Mouse (Mus musculus): ENCODE data around the gene Snrpd3. TPM values are rescaled to one million over a fixed set of nuclear protein-coding genes. Genes with fewer than 3 reads are reported as not detected.
A peak's percentile ranks its signal among the peaks of the same experiment; 100 is the strongest.

The Snrpd3 gene
- polyA plus RNA-seq, 1 experiment = not detected

GRCm38 (mm10) chr10:75511060-75511459 is 6.3 kb upstream of the Snrpd3 start:
- Histone ChIP-seq H3K4me1 (ENCODE audit: control insufficient read depth, insufficient read depth, low read length) (no peaks in the 10 kb centered on the region), H3K4me3 (ENCODE audit: insufficient read depth, low read depth, low read length) (no peak overlapping the region), H3K27ac (ENCODE audit: insufficient read depth, low read depth, low read length) (no peak overlapping the region)
- no peak for TF ChIP-seq CTCF (IDR thresholded peaks at IDR 0.05; ENCODE audit: insufficient read depth, low read depth, low read length)
- TF ChIP-seq POLR2A (IDR thresholded peaks at IDR 0.05; ENCODE audit: insufficient read depth, low read depth, low read length) = no peak
- 93% methylated on average over 9 of the region's 9 CpGs for WGBS

- no peak overlapping the region for H3K27ac ChIP-seq (ENCODE audit: insufficient read depth, low read depth, low read length)
- no peaks in the 10 kb centered on the region for H3K4me1 ChIP-seq (ENCODE audit: control insufficient read depth, insufficient read depth, low read length)
- H3K4me3 ChIP-seq (ENCODE audit: insufficient read depth, low read depth, low read length) = no peak overlapping the region
- 89% methylated on average over 7 of the region's 7 CpGs for WGBS
- TF ChIP-seq POLR2A (IDR thresholded peaks at IDR 0.05; ENCODE audit: insufficient read depth, low read depth, low read length) (no peak), CTCF (IDR thresholded peaks at IDR 0.05; ENCODE audit: insufficient read depth, low read depth, low read length) (no peak)
Measured at GRCm38 (mm10) chr10:75511897-75512296, 5.5 kb upstream of the Snrpd3 start.

GRCm38 (mm10) chr10:75512796-75513195 is 4.6 kb upstream of the Snrpd3 start:
- TF ChIP-seq POLR2A (IDR thresholded peaks at IDR 0.05; ENCODE audit: insufficient read depth, low read depth, low read length) (no peak), CTCF (IDR thresholded peaks at IDR 0.05; ENCODE audit: insufficient read depth, low read depth, low read length) (no peak)
- Histone ChIP-seq H3K4me1 (ENCODE audit: control insufficient read depth, insufficient read depth, low read length) (no peaks in the 10 kb centered on the region), H3K27ac (ENCODE audit: insufficient read depth, low read depth, low read length) (no peak overlapping the region), H3K4me3 (ENCODE audit: insufficient read depth, low read depth, low read length) (no peak overlapping the region)
- 84% methylated on average over 7 of the region's 7 CpGs for WGBS

- TF ChIP-seq POLR2A (IDR thresholded peaks at IDR 0.05; ENCODE audit: insufficient read depth, low read depth, low read length) = no peak
- no peak for TF ChIP-seq CTCF (IDR thresholded peaks at IDR 0.05; ENCODE audit: insufficient read depth, low read depth, low read length)
- 94% methylated on average over 8 of the region's 8 CpGs for WGBS
- Histone ChIP-seq H3K27ac (ENCODE audit: insufficient read depth, low read depth, low read length) (no peak overlapping the region), H3K4me1 (ENCODE audit: control insufficient read depth, insufficient read depth, low read length) (no peaks in the 10 kb centered on the region), H3K4me3 (ENCODE audit: insufficient read depth, low read depth, low read length) (no peak overlapping the region)
Measured at GRCm38 (mm10) chr10:75513306-75514067, 3.9 kb upstream of the Snrpd3 start.

- TF ChIP-seq CTCF (IDR thresholded peaks at IDR 0.05; ENCODE audit: insufficient read depth, low read depth, low read length) (no peak), POLR2A (IDR thresholded peaks at IDR 0.05; ENCODE audit: insufficient read depth, low read depth, low read length) (no peak)
- 84% methylated on average over 7 of the region's 7 CpGs for WGBS
- peaks cover 4% of the 10 kb centered on the region; the same call in 1 of the 2 replicates for H3K4me1 ChIP-seq (ENCODE audit: control insufficient read depth, insufficient read depth, low read length)
- no peak overlapping the region for H3K4me3 ChIP-seq (ENCODE audit: insufficient read depth, low read depth, low read length)
- no peak overlapping the region for H3K27ac ChIP-seq (ENCODE audit: insufficient read depth, low read depth, low read length)
Measured at GRCm38 (mm10) chr10:75514361-75514760, 3.0 kb upstream of the Snrpd3 start.

- Histone ChIP-seq H3K4me3 (ENCODE audit: insufficient read depth, low read depth, low read length) (no peak overlapping the region), H3K27ac (ENCODE audit: insufficient read depth, low read depth, low read length) (no peak overlapping the region), H3K4me1 (ENCODE audit: control insufficient read depth, insufficient read depth, low read length) (peaks cover 4% of the 10 kb centered on the region; the same call in 1 of the 2 replicates)
- no peak for TF ChIP-seq CTCF (IDR thresholded peaks at IDR 0.05; ENCODE audit: insufficient read depth, low read depth, low read length)
- no peak for TF ChIP-seq POLR2A (IDR thresholded peaks at IDR 0.05; ENCODE audit: insufficient read depth, low read depth, low read length)
- 80% methylated on average over 4 of the region's 4 CpGs for WGBS
Measured at GRCm38 (mm10) chr10:75515216-75516037, 1.9 kb upstream of the Snrpd3 start.

- 23% methylated on average over 8 of the region's 8 CpGs for WGBS
- Histone ChIP-seq H3K27ac (ENCODE audit: insufficient read depth, low read depth, low read length) (peak overlapping the region; percentile 87; the same call in 1 of the 2 replicates), H3K4me3 (ENCODE audit: insufficient read depth, low read depth, low read length) (peak overlapping the region; percentile 83), H3K4me1 (ENCODE audit: control insufficient read depth, insufficient read depth, low read length) (peaks cover 4% of the 10 kb centered on the region; the same call in 1 of the 2 replicates)
- TF ChIP-seq CTCF (IDR thresholded peaks at IDR 0.05; ENCODE audit: insufficient read depth, low read depth, low read length) (no peak), POLR2A (IDR thresholded peaks at IDR 0.05; ENCODE audit: insufficient read depth, low read depth, low read length) (no peak)
Measured at GRCm38 (mm10) chr10:75516038-75516723, 1.2 kb upstream of the Snrpd3 start.

- H3K27ac ChIP-seq (ENCODE audit: insufficient read depth, low read depth, low read length) = peak overlapping the region; percentile 87
- H3K4me3 ChIP-seq (ENCODE audit: insufficient read depth, low read depth, low read length) = peak overlapping the region; percentile 83
- WGBS = 1% methylated on average over 12 of the region's 12 CpGs
- H3K4me1 ChIP-seq (ENCODE audit: control insufficient read depth, insufficient read depth, low read length) = peaks cover 4% of the 10 kb centered on the region; the same call in 1 of the 2 replicates
- TF ChIP-seq POLR2A (IDR thresholded peaks at IDR 0.05; ENCODE audit: insufficient read depth, low read depth, low read length) (no peak), CTCF (IDR thresholded peaks at IDR 0.05; ENCODE audit: insufficient read depth, low read depth, low read length) (no peak)
Measured at GRCm38 (mm10) chr10:75516724-75517072, 653 bp upstream of the Snrpd3 start.
